Mouse (Mus musculus): ENCODE data around the gene Tubb5.

- no peak for TF ChIP-seq POLR2A (IDR thresholded peaks at IDR 0.05; ENCODE audit: borderline replicate concordance, extremely low read depth, insufficient read depth, insufficient read length, poor library complexity, severe bottlenecking)
- no peak for TF ChIP-seq CTCF (IDR thresholded peaks at IDR 0.05; ENCODE audit: borderline replicate concordance, extremely low read depth, insufficient read depth, insufficient read length)
These were observed 30.8 kb upstream of the Tubb5 start for GRCm38 (mm10) chr17:35868961-35869345.

Data from brain, embryonic 14.5 days (tissue).